Mouse (Mus musculus) liver, embryonic 16.5 days (tissue): ENCODE data around the gene Ppt1. TPM values are rescaled to one million over a fixed set of nuclear protein-coding genes. Genes with fewer than 3 reads are reported as not detected.

Source experiments
- ATAC-seq: fragments of 200-750 bp; cut with Nextera tagmentation; 2 replicates; pipeline ENCODE4 v1.8.0; 2017; ENCODE audit warnings: low read depth, mild to moderate bottlenecking, moderate number of reproducible peaks, moderate library complexity
- H3K27ac ChIP-seq: fragments of 300-500 bp; sonication (generic); 2 replicates; pipeline ENCODE4 v1.5.1; 2014; ENCODE audit warnings: mild to moderate bottlenecking, low read length
- H3K27me3 ChIP-seq: fragments of 300-500 bp; sonication (generic); 2 replicates; pipeline ENCODE4 v1.6.1; 2014; ENCODE audit warnings: low read depth, low read length, mixed read lengths; ENCODE audit not compliant: control insufficient read depth, insufficient read depth
- H3K36me3 ChIP-seq: fragments of 300-500 bp; sonication (generic); 2 replicates; pipeline ENCODE4 v1.6.1; 2014; ENCODE audit warnings: mild to moderate bottlenecking; ENCODE audit not compliant: control insufficient read depth, insufficient read depth
- H3K4me1 ChIP-seq: fragments of 300-500 bp; sonication (generic); 2 replicates; pipeline ENCODE4 v1.6.1; 2014; ENCODE audit warnings: low read depth, low read length, mixed read lengths; ENCODE audit not compliant: control insufficient read depth
- H3K4me2 ChIP-seq: fragments of 300-500 bp; sonication (generic); 2 replicates; pipeline ENCODE4 v1.6.1; 2014; ENCODE audit warnings: low read depth, low read length, mixed read lengths
- H3K4me3 ChIP-seq: fragments of 300-500 bp; sonication (generic); 2 replicates; pipeline ENCODE4 v1.5.1; 2014; ENCODE audit warnings: low read depth, mild to moderate bottlenecking, low read length
- H3K9ac ChIP-seq: fragments of 300-500 bp; sonication (generic); 2 replicates; pipeline ENCODE4 v1.6.1; 2014; ENCODE audit warnings: low read depth, low read length
- H3K9me3 ChIP-seq: fragments of 300-500 bp; sonication (generic); replicated peaks from 2 replicates; pipeline ENCODE4 v1.6.1; 2016; ENCODE audit warnings: low read length; ENCODE audit not compliant: control insufficient read depth
- WGBS: fragments of 180-500 bp; shearing (Covaris S2); extraction: QIAGEN DNeasy Blood & Tissue Kit; methylation state at CpG from one replicate; pipeline ENCODE4 v1.1.7; 2014; ENCODE audit not compliant: insufficient replicate concordance; 5-methylcytosine and 5-hydroxymethylcytosine counted together
- polyA plus RNA-seq: library from polyadenylated mRNA; unstranded; fragments of >200 nt; fragmentation: Nextera tagmentation; extraction: Ambion mirVana; gene quantifications from 2 replicates; pipeline ENCODE4 v1.2.1, GENCODE M21; 2015

Gene Ppt1
- polyA plus RNA-seq, 1 experiment from 2014 or later = 20.6 TPM

- Histone ChIP-seq H3K9me3 (no peaks in the 10 kb centered on the region), H3K4me3 (no peak overlapping the region), H3K4me1 (peaks cover 12% of the 10 kb centered on the region), H3K9ac (no peak overlapping the region), H3K27ac (no peak overlapping the region), H3K36me3 (no peaks in the 10 kb centered on the region), H3K4me2 (no peak overlapping the region), H3K27me3 (no peaks in the 10 kb centered on the region)
- 50% methylated on average over 1 of the region's 1 CpGs for WGBS
- no peak for ATAC-seq
Observed at GRCm38 (mm10) chr4:122831888-122832287, 4.2 kb upstream of the Ppt1 start.

- Histone ChIP-seq H3K36me3 (no peaks in the 10 kb centered on the region), H3K27me3 (no peaks in the 10 kb centered on the region), H3K27ac (no peak overlapping the region), H3K9me3 (no peaks in the 10 kb centered on the region), H3K4me2 (peak overlapping the region; percentile 76), H3K4me3 (peak overlapping the region; percentile 76), H3K4me1 (peaks cover 12% of the 10 kb centered on the region), H3K9ac (peak overlapping the region; percentile 71)
- WGBS = under 1% methylated on average over 7 of the region's 7 CpGs
- peak; percentile 35 for ATAC-seq
Observed at GRCm38 (mm10) chr4:122836403-122836775, 347 bp downstream of the Ppt1 start.

- H3K27ac ChIP-seq = no peak overlapping the region
- no peak overlapping the region; the same call in 1 of the 2 replicates for H3K4me2 ChIP-seq
- 53% methylated on average over 6 of the region's 6 CpGs for WGBS
- H3K4me1 ChIP-seq = peaks cover 12% of the 10 kb centered on the region
- no peak for ATAC-seq
- H3K9me3 ChIP-seq = no peaks in the 10 kb centered on the region
- H3K9ac ChIP-seq = no peak overlapping the region
- peaks cover 3% of the 10 kb centered on the region; the same call in 1 of the 2 replicates for H3K36me3 ChIP-seq
- H3K27me3 ChIP-seq = no peaks in the 10 kb centered on the region
- H3K4me3 ChIP-seq = no peak overlapping the region
Observed at GRCm38 (mm10) chr4:122837180-122837730, 1.2 kb downstream of the Ppt1 start.

GRCm38 (mm10) chr4:122837994-122838393, 2.0 kb downstream of the Ppt1 start:
- peaks cover 3% of the 10 kb centered on the region; the same call in 1 of the 2 replicates for H3K36me3 ChIP-seq
- peaks cover 12% of the 10 kb centered on the region for H3K4me1 ChIP-seq
- ATAC-seq = no peak
- H3K4me2 ChIP-seq = no peak overlapping the region
- H3K9me3 ChIP-seq = no peaks in the 10 kb centered on the region
- H3K27me3 ChIP-seq = no peaks in the 10 kb centered on the region
- no peak overlapping the region for H3K27ac ChIP-seq
- no peak overlapping the region for H3K9ac ChIP-seq
- 62% methylated on average over 2 of the region's 2 CpGs for WGBS
- H3K4me3 ChIP-seq = no peak overlapping the region

GRCm38 (mm10) chr4:122838416-122838815, 2.4 kb downstream of the Ppt1 start:
- peaks cover 3% of the 10 kb centered on the region; the same call in 1 of the 2 replicates for H3K36me3 ChIP-seq
- WGBS = 20% methylated on average over 1 of the region's 1 CpGs
- no peak overlapping the region for H3K27ac ChIP-seq
- no peak overlapping the region for H3K9ac ChIP-seq
- H3K4me2 ChIP-seq = no peak overlapping the region
- H3K27me3 ChIP-seq = no peaks in the 10 kb centered on the region
- H3K4me1 ChIP-seq = peaks cover 12% of the 10 kb centered on the region
- H3K9me3 ChIP-seq = no peaks in the 10 kb centered on the region
- H3K4me3 ChIP-seq = no peak overlapping the region
- no peak for ATAC-seq

GRCm38 (mm10) chr4:122848150-122848621, 12.1 kb downstream of the Ppt1 start:
- H3K4me3 ChIP-seq = no peak overlapping the region
- H3K36me3 ChIP-seq = peaks cover 3% of the 10 kb centered on the region
- no peaks in the 10 kb centered on the region for H3K9me3 ChIP-seq
- 38% methylated on average over 13 of the region's 13 CpGs for WGBS
- no peak overlapping the region for H3K27ac ChIP-seq
- H3K4me1 ChIP-seq = no peaks in the 10 kb centered on the region; the same call in 1 of the 2 replicates
- no peak overlapping the region for H3K9ac ChIP-seq
- H3K27me3 ChIP-seq = no peaks in the 10 kb centered on the region
- ATAC-seq = peak; percentile 62
- H3K4me2 ChIP-seq = no peak overlapping the region

GRCm38 (mm10) chr4:122851535-122851934, 15.5 kb downstream of the Ppt1 start:
- Histone ChIP-seq H3K9ac (no peak overlapping the region), H3K27me3 (no peaks in the 10 kb centered on the region), H3K9me3 (no peaks in the 10 kb centered on the region), H3K27ac (no peak overlapping the region), H3K4me1 (no peaks in the 10 kb centered on the region; the same call in 1 of the 2 replicates), H3K36me3 (peaks cover 2% of the 10 kb centered on the region; the same call in 1 of the 2 replicates), H3K4me3 (no peak overlapping the region), H3K4me2 (no peak overlapping the region)
- no peak for ATAC-seq

- 42% methylated on average over 2 of the region's 2 CpGs for WGBS
- H3K27me3 ChIP-seq = no peaks in the 10 kb centered on the region
- peak overlapping the region; percentile 19; the same call in 1 of the 2 replicates for H3K27ac ChIP-seq
- no peak overlapping the region for H3K4me3 ChIP-seq
- ATAC-seq = peak; percentile 17; the same call in 1 of the 2 replicates
- no peaks in the 10 kb centered on the region; the same call in 1 of the 2 replicates for H3K4me1 ChIP-seq
- H3K4me2 ChIP-seq = no peak overlapping the region
- H3K9ac ChIP-seq = no peak overlapping the region
- no peaks in the 10 kb centered on the region for H3K9me3 ChIP-seq
- peaks cover 5% of the 10 kb centered on the region for H3K36me3 ChIP-seq
Observed at GRCm38 (mm10) chr4:122853691-122854090, 17.6 kb downstream of the Ppt1 start.

GRCm38 (mm10) chr4:122854770-122855169, 18.7 kb downstream of the Ppt1 start:
- Histone ChIP-seq H3K9ac (no peak overlapping the region), H3K4me2 (no peak overlapping the region), H3K27me3 (no peaks in the 10 kb centered on the region), H3K4me3 (no peak overlapping the region), H3K9me3 (no peaks in the 10 kb centered on the region), H3K4me1 (no peaks in the 10 kb centered on the region; the same call in 1 of the 2 replicates), H3K36me3 (peaks cover 9% of the 10 kb centered on the region), H3K27ac (no peak overlapping the region)
- no peak for ATAC-seq
- WGBS = 73% methylated on average over 4 of the region's 4 CpGs
